Mouse (Mus musculus) stomach, postnatal 0 days (tissue): ENCODE measurements around the gene Snrnp27. TPM values are rescaled to one million over a fixed set of nuclear protein-coding genes. Genes with fewer than 3 reads are reported as not detected.
A peak's percentile ranks its signal among the peaks of the same experiment; 100 is the strongest.

Source experiments
- ATAC-seq: fragments of 200-750 bp; cut with Nextera tagmentation; 2 replicates; pipeline ENCODE4 v1.8.0; 2017; ENCODE audit not compliant: low FRiP score, low TSS enrichment
- DNase-seq: peaks from one replicate; pipeline ENCODE4 v3.0.0-alpha.2; 2016; ENCODE audit warnings: low spot score
- H3K27ac ChIP-seq: fragments of 300-500 bp; sonication (generic); replicated peaks from 2 replicates; pipeline ENCODE4 v1.5.1; 2014; ENCODE audit warnings: mild to moderate bottlenecking, control low read depth
- H3K27me3 ChIP-seq: fragments of 300-500 bp; sonication (generic); 2 replicates; pipeline ENCODE4 v1.6.1; 2014; ENCODE audit warnings: low read length; ENCODE audit not compliant: control insufficient read depth, insufficient read depth
- H3K36me3 ChIP-seq: fragments of 300-500 bp; sonication (generic); 2 replicates; pipeline ENCODE4 v1.6.1; 2014; ENCODE audit warnings: low read length, mixed read lengths; ENCODE audit not compliant: control insufficient read depth, insufficient read depth
- H3K4me1 ChIP-seq: fragments of 300-500 bp; sonication (generic); replicated peaks from 2 replicates; pipeline ENCODE4 v1.6.1; 2014; ENCODE audit warnings: antibody characterized with exemption; ENCODE audit not compliant: control insufficient read depth, insufficient read depth
- H3K4me2 ChIP-seq: fragments of 300-500 bp; sonication (generic); replicated peaks from 2 replicates; pipeline ENCODE4 v1.6.1; 2014; ENCODE audit warnings: low read depth, mild to moderate bottlenecking, control low read depth, moderate library complexity
- H3K4me3 ChIP-seq: fragments of 300-500 bp; sonication (generic); 2 replicates; pipeline ENCODE4 v1.5.1; 2014; ENCODE audit warnings: low read depth, low read length, control low read depth
- H3K9ac ChIP-seq: fragments of 300-500 bp; sonication (generic); 2 replicates; pipeline ENCODE4 v1.6.1; 2014; ENCODE audit warnings: mild to moderate bottlenecking, low read length, control low read depth, mixed read lengths
- H3K9me3 ChIP-seq: fragments of 300-500 bp; sonication (generic); 2 replicates; pipeline ENCODE4 v1.6.1; 2016; ENCODE audit warnings: low read length; ENCODE audit not compliant: control insufficient read depth
- CTCF ChIP-seq: IDR thresholded peaks from 2 replicates; pipeline ENCODE4 v1.5.1; 2016; ENCODE audit warnings: antibody characterized with exemption, low read depth, mild to moderate bottlenecking, moderate library complexity
- EP300 ChIP-seq: optimal IDR thresholded peaks from 2 replicates; pipeline ENCODE3; 2016; ENCODE audit warnings: antibody characterized with exemption
- WGBS: fragments of 180-500 bp; shearing (Covaris S2); extraction: QIAGEN DNeasy Blood & Tissue Kit; methylation state at CpG from one replicate; pipeline ENCODE4 v1.1.7; 2014; 5-methylcytosine and 5-hydroxymethylcytosine counted together
- polyA plus RNA-seq: library from polyadenylated mRNA; unstranded; fragments of >200 nt; fragmentation: Nextera tagmentation; extraction: Ambion mirVana; gene quantifications from 2 replicates; pipeline ENCODE4 v1.2.1, GENCODE M21; 2015

The Snrnp27 gene
- polyA plus RNA-seq, 1 experiment from 2014 or later: 90.8 TPM

DNA sequence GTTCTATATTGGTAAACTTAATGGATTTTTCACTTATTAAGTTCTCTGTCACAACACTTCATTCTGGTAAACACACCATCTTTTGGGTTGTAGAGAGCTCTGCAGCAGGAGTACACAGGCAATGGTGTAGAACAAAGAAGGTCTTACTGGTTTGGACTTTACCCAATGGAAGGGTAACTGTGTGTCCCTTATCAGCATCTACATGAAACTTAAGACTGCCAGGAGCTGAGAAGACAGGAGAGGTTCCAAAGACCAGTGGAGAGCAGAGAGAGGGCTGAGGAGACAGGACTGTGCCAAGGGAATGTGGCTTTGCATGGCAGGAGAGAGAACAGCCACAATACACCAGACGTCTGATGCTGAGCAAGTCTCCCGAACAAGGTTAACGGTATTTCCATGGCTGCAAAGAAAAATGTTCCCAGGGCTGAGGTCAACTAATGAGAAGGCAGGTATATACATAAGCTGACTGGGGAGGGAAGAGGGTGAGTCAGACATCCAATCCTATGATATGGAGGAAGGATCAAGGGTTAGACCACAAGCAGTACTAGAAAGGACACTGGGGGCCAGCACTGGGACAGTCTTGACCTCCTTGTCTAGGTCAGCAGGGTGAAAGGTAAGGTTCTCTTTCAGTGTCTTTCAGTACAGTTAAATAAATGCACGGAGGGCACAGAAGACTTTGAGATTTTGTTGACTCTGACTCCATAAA lies 23.9 kb upstream of the Snrnp27 start:
- H3K27me3 ChIP-seq: no peaks in the 10 kb centered on the region
- TF ChIP-seq EP300 (no peak), CTCF (no peak)
- H3K9me3 ChIP-seq: no peaks in the 10 kb centered on the region
- no peak overlapping the region for H3K4me3 ChIP-seq
- H3K36me3 ChIP-seq: peaks cover 3% of the 10 kb centered on the region
- ATAC-seq (0 out of 2 replicates have a peak, but pooled peaks have one; percentile 47), DNase-seq (no peak)
- no peak overlapping the region for H3K9ac ChIP-seq
- H3K4me1 ChIP-seq: no peaks in the 10 kb centered on the region
- H3K27ac ChIP-seq: no peak overlapping the region
- H3K4me2 ChIP-seq: no peak overlapping the region
- WGBS: 70% methylated on average over 4 of the region's 4 CpGs

- H3K4me1 ChIP-seq: no peaks in the 10 kb centered on the region
- 81% methylated on average over 9 of the region's 9 CpGs for WGBS
- no peaks in the 10 kb centered on the region for H3K27me3 ChIP-seq
- H3K4me2 ChIP-seq: no peak overlapping the region
- H3K27ac ChIP-seq: no peak overlapping the region
- ATAC-seq (no peak), DNase-seq (no peak)
- no peak for TF ChIP-seq CTCF
- TF ChIP-seq EP300: no peak
- no peak overlapping the region for H3K4me3 ChIP-seq
- H3K9ac ChIP-seq: no peak overlapping the region
- peaks cover 13% of the 10 kb centered on the region for H3K36me3 ChIP-seq
- no peaks in the 10 kb centered on the region for H3K9me3 ChIP-seq
Observed at GRCm38 (mm10) chr6:86702577-86702976, 18.3 kb upstream of the Snrnp27 start.

DNA sequence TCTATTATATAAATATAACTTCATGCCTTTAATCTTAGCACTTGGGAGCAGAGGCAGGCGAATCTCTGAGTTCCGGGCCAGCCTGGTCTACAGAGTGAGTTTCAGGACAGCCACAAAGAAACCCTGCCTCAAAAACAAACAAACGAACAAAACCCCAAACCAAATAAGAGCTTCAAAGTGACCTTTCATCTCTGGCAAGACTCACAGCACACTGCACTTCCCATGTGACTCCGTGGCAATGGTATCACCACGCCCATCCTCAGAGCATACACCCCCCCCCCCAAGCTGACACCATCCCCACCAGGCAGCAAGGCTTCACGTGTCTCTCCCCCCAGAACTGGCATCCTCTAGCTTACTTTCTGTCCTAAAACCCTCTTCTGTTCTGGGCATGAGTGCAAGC lies 13.6 kb upstream of the Snrnp27 start:
- no peak for ATAC-seq
- no peaks in the 10 kb centered on the region for H3K27me3 ChIP-seq
- TF ChIP-seq EP300: no peak
- no peak for TF ChIP-seq CTCF
- 74% methylated on average over 6 of the region's 6 CpGs for WGBS
- H3K4me2 ChIP-seq: no peak overlapping the region
- no peaks in the 10 kb centered on the region for H3K4me1 ChIP-seq
- no peaks in the 10 kb centered on the region for H3K9me3 ChIP-seq
- H3K36me3 ChIP-seq: peaks cover 18% of the 10 kb centered on the region
- no peak overlapping the region for H3K9ac ChIP-seq
- H3K27ac ChIP-seq: no peak overlapping the region
- no peak overlapping the region for H3K4me3 ChIP-seq
- no peak for DNase-seq

DNA sequence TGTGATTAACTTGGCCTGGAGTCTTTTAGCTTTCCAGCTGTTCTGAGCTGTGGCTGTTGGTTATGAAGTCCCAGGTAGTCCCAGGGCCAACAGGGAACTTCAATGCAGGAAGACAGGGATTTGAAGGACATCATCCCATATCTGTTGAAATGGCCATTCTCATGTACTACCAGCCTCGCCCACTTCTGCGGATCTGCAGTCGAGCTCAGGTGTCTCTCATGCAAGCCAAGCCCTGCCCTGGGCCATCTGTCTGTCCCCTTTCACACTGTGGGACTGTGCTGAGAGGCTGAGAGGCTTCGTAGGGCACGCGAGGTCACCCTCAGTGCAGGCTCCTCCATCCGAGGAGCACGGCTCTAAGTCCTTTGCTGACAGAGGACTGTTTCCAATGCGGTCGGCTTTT lies 11.9 kb upstream of the Snrnp27 start:
- Histone ChIP-seq H3K9ac (no peak overlapping the region), H3K4me1 (no peaks in the 10 kb centered on the region), H3K4me2 (no peak overlapping the region), H3K4me3 (no peak overlapping the region), H3K36me3 (peaks cover 17% of the 10 kb centered on the region), H3K27me3 (no peaks in the 10 kb centered on the region), H3K9me3 (no peaks in the 10 kb centered on the region), H3K27ac (no peak overlapping the region)
- DNase-seq (no peak), ATAC-seq (no peak)
- 80% methylated on average over 10 of the region's 10 CpGs for WGBS
- TF ChIP-seq EP300: no peak
- no peak for TF ChIP-seq CTCF

DNA sequence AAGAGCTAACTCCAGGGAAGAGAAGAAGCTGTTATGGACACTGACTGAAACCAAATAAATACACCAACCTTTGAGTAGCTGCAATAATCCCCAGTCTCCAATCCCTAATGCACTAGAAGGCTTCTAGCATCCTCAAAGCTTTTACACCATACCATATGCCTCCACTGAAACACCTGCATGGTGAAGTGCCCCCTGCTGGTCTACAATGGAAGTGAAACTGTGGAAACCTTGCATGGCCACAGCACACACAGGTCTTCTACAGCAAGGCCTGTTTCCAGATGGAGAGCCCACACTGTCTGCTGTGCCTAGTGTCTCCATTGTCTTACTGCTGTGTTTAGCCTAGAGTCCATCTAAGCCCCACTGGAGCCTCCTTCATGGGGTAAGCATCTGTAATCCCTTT lies 10.1 kb upstream of the Snrnp27 start:
- TF ChIP-seq EP300 (no peak), CTCF (peak; percentile 84)
- no peak overlapping the region for H3K4me2 ChIP-seq
- H3K9ac ChIP-seq: no peak overlapping the region
- no peaks in the 10 kb centered on the region for H3K9me3 ChIP-seq
- DNase-seq: peak; percentile 67
- H3K27me3 ChIP-seq: no peaks in the 10 kb centered on the region
- H3K36me3 ChIP-seq: peaks cover 15% of the 10 kb centered on the region
- no peaks in the 10 kb centered on the region for H3K4me1 ChIP-seq
- no peak for ATAC-seq
- no peak overlapping the region for H3K4me3 ChIP-seq
- H3K27ac ChIP-seq: no peak overlapping the region

DNA sequence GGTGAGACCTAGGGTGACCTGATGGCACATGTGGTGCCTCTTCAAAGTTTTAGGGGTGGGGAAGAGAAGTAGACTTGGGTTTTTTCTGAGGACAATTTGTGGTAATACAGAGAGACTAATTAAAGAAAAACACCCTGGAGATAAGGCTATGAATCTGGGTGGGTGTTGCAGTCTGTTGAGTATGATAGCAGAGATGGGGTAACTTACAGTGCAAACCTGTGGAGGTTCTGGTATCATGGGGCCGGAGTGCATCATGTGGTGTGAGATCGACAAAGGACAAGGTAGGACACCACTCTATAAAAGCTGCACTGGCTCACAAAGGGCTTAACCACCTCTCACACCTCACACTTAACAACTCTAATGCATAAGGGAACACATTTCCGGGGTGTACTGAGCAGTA lies 5.3 kb upstream of the Snrnp27 start:
- TF ChIP-seq EP300 (no peak), CTCF (no peak)
- 86% methylated on average over 3 of the region's 3 CpGs for WGBS
- Histone ChIP-seq H3K4me2 (no peak overlapping the region), H3K9ac (no peak overlapping the region), H3K27ac (no peak overlapping the region), H3K9me3 (no peaks in the 10 kb centered on the region), H3K4me1 (no peaks in the 10 kb centered on the region), H3K4me3 (no peak overlapping the region), H3K27me3 (no peaks in the 10 kb centered on the region), H3K36me3 (0 out of 2 replicates have a peak, but pooled peaks cover 7% of the 10 kb centered on the region)
- no peak for ATAC-seq
- no peak for DNase-seq
